Mouse (Mus musculus): ENCODE measurements around the gene Anapc5. TPM values are rescaled to one million over a fixed set of nuclear protein-coding genes. Genes with fewer than 3 reads are reported as not detected.

The Anapc5 gene
- 150 and 162 TPM in 2 replicates for polyA plus RNA-seq (2012; rRNA removed)

GRCm38 (mm10) chr5:122820777-122821523 is at the start of gene Anapc5:
TSS of gene Anapc5 (minus strand) at chr5:122821339.
- Histone ChIP-seq H3K36me3 (ENCODE audit: control insufficient read depth, insufficient read depth, low read length) (peaks cover 19% of the 10 kb centered on the region), H3K27me3 (ENCODE audit: control insufficient read depth, insufficient read depth, low read length) (no peaks in the 10 kb centered on the region), H3K27ac (ENCODE audit: insufficient read depth, low read length) (peak within 1 kb of the TSS; percentile 99), H3K4me3 (ENCODE audit: extremely low read depth, insufficient read depth, insufficient read length) (peak within 1 kb of the TSS; percentile 98), H3K4me1 (ENCODE audit: control insufficient read depth, insufficient read depth, insufficient read length) (no peaks in the 10 kb centered on the region)
- under 1% methylated on average over 55 of the region's 55 CpGs for WGBS
- TF ChIP-seq CTCF (IDR thresholded peaks at IDR 0.05; ENCODE audit: extremely low read depth, insufficient read depth, insufficient read length, insufficient replicate concordance) (no peak), POLR2A (IDR thresholded peaks at IDR 0.05; ENCODE audit: low read depth, low read length) (peak; percentile 81)
- DNase-seq (ENCODE audit: low read depth in 1 of 2, low spot score in 2 of 2), result peak; percentile 92 to 97

- WGBS, result 95% methylated on average over 2 of the region's 2 CpGs
- H3K36me3 ChIP-seq (ENCODE audit: control insufficient read depth, insufficient read depth, low read length), result peaks cover 29% of the 10 kb centered on the region
- H3K27me3 ChIP-seq (ENCODE audit: control insufficient read depth, insufficient read depth, low read length), result no peaks in the 10 kb centered on the region
- DNase-seq (ENCODE audit: low read depth in 1 of 2, low spot score in 2 of 2), result no peak
- TF ChIP-seq CTCF (IDR thresholded peaks at IDR 0.05; ENCODE audit: extremely low read depth, insufficient read depth, insufficient read length, insufficient replicate concordance) (no peak), POLR2A (IDR thresholded peaks at IDR 0.05; ENCODE audit: low read depth, low read length) (no peak)
- H3K4me1 ChIP-seq (ENCODE audit: control insufficient read depth, insufficient read depth, insufficient read length), result no peaks in the 10 kb centered on the region
- no peak overlapping the region for H3K4me3 ChIP-seq (ENCODE audit: extremely low read depth, insufficient read depth, insufficient read length)
- no peak overlapping the region for H3K27ac ChIP-seq (ENCODE audit: insufficient read depth, low read length)
Observed at GRCm38 (mm10) chr5:122863053-122863452, 41.9 kb upstream of the Anapc5 start.

- H3K4me1 ChIP-seq (ENCODE audit: control insufficient read depth, insufficient read depth, insufficient read length), result peaks cover 4% of the 10 kb centered on the region; the same call in 1 of the 2 replicates
- no peak for DNase-seq (ENCODE audit: low read depth in 1 of 2, low spot score in 2 of 2)
- TF ChIP-seq CTCF (IDR thresholded peaks at IDR 0.05; ENCODE audit: extremely low read depth, insufficient read depth, insufficient read length, insufficient replicate concordance), result no peak
- TF ChIP-seq POLR2A (IDR thresholded peaks at IDR 0.05; ENCODE audit: low read depth, low read length), result no peak
Observed at GRCm38 (mm10) chr5:122855858-122856257, 34.7 kb upstream of the Anapc5 start.

GRCm38 (mm10) chr5:122852611-122853010 is 31.5 kb upstream of the Anapc5 start:
- 92% methylated on average over 2 of the region's 2 CpGs for WGBS

More at GRCm38 (mm10) chr5:122855858-122856257, 34.7 kb upstream of the Anapc5 start:
- Histone ChIP-seq H3K27me3 (ENCODE audit: control insufficient read depth, insufficient read depth, low read length) (no peaks in the 10 kb centered on the region), H3K36me3 (ENCODE audit: control insufficient read depth, insufficient read depth, low read length) (no peaks in the 10 kb centered on the region; the same call in 1 of the 2 replicates), H3K27ac (ENCODE audit: insufficient read depth, low read length) (no peak overlapping the region), H3K4me3 (ENCODE audit: extremely low read depth, insufficient read depth, insufficient read length) (no peak overlapping the region)
- 62% methylated on average over 3 of the region's 3 CpGs for WGBS

GRCm38 (mm10) chr5:122850319-122851002 is 29.3 kb upstream of the Anapc5 start:
- 1% methylated on average over 38 of the region's 38 CpGs for whole genome bisulfite sequencing
- H3K4me3 ChIP-seq (ENCODE audit: extremely low read depth, insufficient read depth, insufficient read length), result peak overlapping the region; percentile 95
- H3K36me3 ChIP-seq (ENCODE audit: control insufficient read depth, insufficient read depth, low read length), result no peaks in the 10 kb centered on the region
- no peaks in the 10 kb centered on the region for H3K27me3 ChIP-seq (ENCODE audit: control insufficient read depth, insufficient read depth, low read length)
- H3K27ac ChIP-seq (ENCODE audit: insufficient read depth, low read length), result peak overlapping the region; percentile 95
- peaks cover 4% of the 10 kb centered on the region; the same call in 1 of the 2 replicates for H3K4me1 ChIP-seq (ENCODE audit: control insufficient read depth, insufficient read depth, insufficient read length)
- TF ChIP-seq POLR2A (IDR thresholded peaks at IDR 0.05; ENCODE audit: low read depth, low read length), result no peak
- 0 out of 2 replicates have a peak, but pooled peaks have one; percentile 21 for TF ChIP-seq CTCF (IDR thresholded peaks at IDR 0.05; ENCODE audit: extremely low read depth, insufficient read depth, insufficient read length, insufficient replicate concordance)
- no peak for DNase-seq (ENCODE audit: low read depth in 1 of 2, low spot score in 2 of 2)

More at GRCm38 (mm10) chr5:122852611-122853010, 31.5 kb upstream of the Anapc5 start:
- no peak for DNase-seq (ENCODE audit: low read depth in 1 of 2, low spot score in 2 of 2)
- TF ChIP-seq POLR2A (IDR thresholded peaks at IDR 0.05; ENCODE audit: low read depth, low read length), result no peak
- no peak for TF ChIP-seq CTCF (IDR thresholded peaks at IDR 0.05; ENCODE audit: extremely low read depth, insufficient read depth, insufficient read length, insufficient replicate concordance)
- Histone ChIP-seq H3K4me1 (ENCODE audit: control insufficient read depth, insufficient read depth, insufficient read length) (peaks cover 4% of the 10 kb centered on the region; the same call in 1 of the 2 replicates), H3K27me3 (ENCODE audit: control insufficient read depth, insufficient read depth, low read length) (no peaks in the 10 kb centered on the region), H3K36me3 (ENCODE audit: control insufficient read depth, insufficient read depth, low read length) (no peaks in the 10 kb centered on the region), H3K27ac (ENCODE audit: insufficient read depth, low read length) (no peak overlapping the region), H3K4me3 (ENCODE audit: extremely low read depth, insufficient read depth, insufficient read length) (no peak overlapping the region)

GRCm38 (mm10) chr5:122849521-122850318 is 28.6 kb upstream of the Anapc5 start, which contains the start of gene Rnf34:
TSS of gene Rnf34 (plus strand) at chr5:122850048.
- H3K36me3 ChIP-seq (ENCODE audit: control insufficient read depth, insufficient read depth, low read length), result no peaks in the 10 kb centered on the region
- no peaks in the 10 kb centered on the region for H3K27me3 ChIP-seq (ENCODE audit: control insufficient read depth, insufficient read depth, low read length)
- H3K27ac ChIP-seq (ENCODE audit: insufficient read depth, low read length), result peak within 1 kb of the TSS; percentile 95
- peak within 1 kb of the TSS; percentile 95 for H3K4me3 ChIP-seq (ENCODE audit: extremely low read depth, insufficient read depth, insufficient read length)
- DNase-seq (ENCODE audit: low read depth in 1 of 2, low spot score in 2 of 2), result peak; percentile 96
- TF ChIP-seq CTCF (IDR thresholded peaks at IDR 0.05; ENCODE audit: extremely low read depth, insufficient read depth, insufficient read length, insufficient replicate concordance) (no peak), POLR2A (IDR thresholded peaks at IDR 0.05; ENCODE audit: low read depth, low read length) (peak; percentile 98)
- H3K4me1 ChIP-seq (ENCODE audit: control insufficient read depth, insufficient read depth, insufficient read length), result peaks cover 4% of the 10 kb centered on the region; the same call in 1 of the 2 replicates
- WGBS, result under 1% methylated on average over 60 of the region's 61 CpGs

Data from spleen, adult 2 months (tissue).